Mouse (Mus musculus) embryo, embryonic 11 days (tissue): ENCODE data around the gene Iffo2.

Experiments
- DNase-seq: peaks from one replicate; pipeline ENCODE4 v3.0.0-alpha.2; 2015

Gene Iffo2

DNA sequence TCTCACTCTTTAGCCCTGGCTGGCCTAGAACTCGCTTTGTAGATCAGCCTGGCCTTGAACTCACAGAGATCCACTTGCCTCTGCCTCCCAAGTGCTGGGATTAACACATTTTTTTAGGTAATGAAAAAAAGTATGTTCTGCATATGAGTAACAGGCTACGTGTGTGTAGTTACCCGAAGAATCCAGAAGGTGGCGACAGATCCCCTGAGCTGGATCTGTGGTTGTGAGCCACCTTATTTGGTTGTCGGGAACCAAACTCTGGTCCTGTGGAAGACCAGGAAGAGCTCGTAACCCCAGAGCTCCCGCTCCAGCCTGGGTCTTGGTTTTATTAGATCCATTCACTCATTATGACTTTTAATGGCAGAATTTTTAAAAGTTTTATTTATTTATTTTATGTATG is 116.6 kb downstream of the Iffo2 start:
- DNase-seq = no peak

DNA sequence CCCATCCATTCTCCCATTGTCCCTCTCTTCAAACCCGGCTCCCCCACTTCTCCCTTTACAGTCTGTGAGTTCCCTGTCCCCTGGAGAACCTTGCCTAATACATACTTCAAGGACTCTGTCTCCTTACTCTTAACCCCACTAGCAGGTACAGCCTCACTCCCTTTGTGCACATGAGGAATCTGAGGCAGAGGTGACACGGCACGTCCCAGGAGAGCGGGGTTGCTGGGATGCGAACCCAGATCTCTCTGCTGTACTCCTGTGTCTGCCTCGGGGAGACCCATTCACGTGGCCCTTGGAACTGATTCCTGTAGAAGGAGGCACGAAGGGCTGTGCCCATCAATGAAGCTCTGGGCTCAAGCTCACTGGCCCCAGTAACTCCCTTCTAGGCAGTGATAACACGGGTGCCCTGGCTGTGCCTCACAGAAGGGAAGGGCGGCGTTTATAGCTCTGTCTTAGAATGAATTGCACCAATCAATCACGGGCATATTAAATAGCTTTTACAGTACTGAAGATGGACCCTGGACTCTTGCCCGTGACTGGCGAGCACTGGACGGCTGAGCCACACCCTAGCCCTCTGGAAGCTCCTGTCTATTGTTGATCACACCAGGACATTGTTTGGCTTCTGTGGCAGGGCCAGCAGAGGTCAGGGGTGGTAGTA is 119.9 kb downstream of the Iffo2 start:
- DNase-seq = no peak

DNA sequence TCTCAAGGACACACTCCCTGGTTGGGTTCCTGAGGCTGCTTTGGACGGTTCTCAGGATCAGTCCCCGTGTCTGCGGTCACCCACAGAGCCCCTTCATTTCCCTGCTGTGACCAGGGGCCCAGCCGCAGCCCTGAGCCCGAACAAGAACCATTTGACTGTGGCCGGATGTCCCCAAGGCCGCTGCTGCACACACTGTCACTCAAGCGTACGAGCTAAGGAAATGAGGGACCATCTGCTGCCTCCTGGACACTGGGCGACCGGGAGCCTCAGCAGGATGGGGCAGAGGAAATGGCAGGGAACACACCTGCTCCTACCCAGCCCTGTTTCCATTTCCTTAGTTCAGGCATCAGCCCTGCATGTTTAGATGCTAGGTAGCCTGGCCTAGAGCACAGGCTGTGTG is 120.6 kb downstream of the Iffo2 start:
- DNase-seq = no peak

DNA sequence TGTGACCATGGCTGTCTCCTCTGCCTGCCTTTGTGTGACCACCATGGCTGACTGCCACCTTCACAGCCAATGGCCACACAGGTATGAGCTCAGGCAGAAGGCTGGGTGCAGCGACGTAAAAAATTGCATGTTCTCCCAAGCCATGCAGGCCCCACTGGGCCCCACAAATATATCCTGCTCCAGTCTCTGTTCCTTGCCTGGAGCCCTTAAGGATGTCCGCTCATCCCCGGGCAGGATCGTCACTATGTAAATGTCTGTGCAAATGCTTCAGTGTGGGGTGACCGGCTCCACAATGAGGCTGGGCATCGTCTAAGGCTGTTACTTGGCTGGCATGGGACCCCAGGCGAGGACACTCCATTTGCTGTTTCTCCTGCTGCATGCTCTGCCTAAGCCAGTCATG is 122.9 kb downstream of the Iffo2 start, which contains the start of gene Tas1r2:
TSS of gene Tas1r2 (plus strand) at position 301 of the 400 bp plus-strand sequence.
- no peak for DNase-seq

DNA sequence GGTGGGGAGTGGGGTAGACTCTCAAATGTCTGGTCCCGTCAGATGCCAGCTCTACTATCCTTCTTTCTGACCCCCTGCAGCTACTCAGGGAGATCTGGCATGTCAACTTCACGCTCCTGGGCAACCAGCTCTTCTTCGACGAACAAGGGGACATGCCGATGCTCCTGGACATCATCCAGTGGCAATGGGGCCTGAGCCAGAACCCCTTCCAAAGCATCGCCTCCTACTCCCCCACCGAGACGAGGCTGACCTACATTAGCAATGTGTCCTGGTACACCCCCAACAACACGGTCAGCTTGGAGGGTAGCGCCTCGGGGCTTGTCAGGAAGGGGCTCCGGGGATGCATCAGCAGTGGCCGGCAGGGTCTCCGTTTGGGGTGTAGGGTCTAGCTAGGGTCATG is 131.5 kb downstream of the Iffo2 start:
- no peak for DNase-seq

DNA sequence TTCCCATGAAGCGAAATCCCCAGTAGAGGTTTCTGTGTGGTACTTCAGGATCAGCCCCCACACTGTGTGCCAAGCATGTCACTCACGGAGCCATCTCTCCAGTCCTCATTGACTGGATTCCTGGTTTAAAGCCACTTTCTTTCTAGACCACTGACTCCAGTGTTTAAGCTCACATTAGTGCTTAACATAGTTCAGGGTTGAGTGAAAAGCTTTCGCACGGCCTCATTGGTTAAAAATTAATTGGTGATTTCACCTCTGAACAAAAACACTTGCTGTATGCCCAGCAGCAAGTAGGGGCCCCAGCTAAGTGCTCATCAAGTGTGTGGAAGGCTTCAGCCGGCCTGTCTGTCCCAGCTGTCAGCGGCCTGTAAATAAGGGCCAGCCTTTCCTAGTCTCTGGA is 137.3 kb downstream of the Iffo2 start:
- DNase-seq = no peak

DNA sequence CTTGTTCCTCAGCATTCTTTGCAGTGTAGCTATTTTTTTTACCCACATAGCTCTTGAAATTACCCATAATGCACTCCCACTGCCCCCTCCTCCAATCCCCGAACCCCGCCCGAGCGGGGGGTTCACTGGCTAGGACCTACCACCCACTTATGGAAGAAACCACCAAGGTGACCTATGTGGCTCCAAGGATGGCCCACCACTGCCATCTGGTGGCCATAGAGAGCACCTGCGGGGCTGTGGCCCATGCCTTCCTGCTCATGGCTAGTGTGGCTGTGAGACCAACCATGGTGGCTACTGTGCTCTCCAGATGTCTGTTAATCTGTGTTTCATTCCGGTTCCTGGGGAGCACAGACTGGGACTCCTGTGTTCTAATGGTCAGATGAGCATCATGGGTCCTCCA is 139.5 kb downstream of the Iffo2 start:
- DNase-seq = peak; percentile 84
